Mouse (Mus musculus) CD4-positive, CD25-positive, alpha-beta regulatory T cell, adult 2 months (primary cell): ENCODE results near the gene Smim24.

Experiments used
- DNase-seq: peaks from one replicate; pipeline ENCODE4 v3.0.0-alpha.2; 2012; ENCODE audit warnings: low read depth, low spot score

The Smim24 gene

DNA sequence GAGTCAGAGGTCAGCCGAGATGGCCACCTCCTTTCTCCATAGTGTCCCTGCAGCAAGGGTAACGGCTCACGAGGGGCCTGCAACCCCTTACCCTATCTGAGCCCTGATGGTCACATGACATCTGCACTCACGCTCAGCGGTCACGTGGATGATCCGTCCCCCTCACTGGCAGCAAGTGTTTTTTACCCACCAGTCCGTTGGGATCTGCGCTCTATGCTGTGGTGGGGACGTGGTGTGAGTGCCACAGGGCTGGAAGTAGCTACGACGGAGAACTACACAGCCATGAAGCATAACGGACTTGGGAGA, 15.5 kb downstream of the Smim24 start:
- DNase-seq, result no peak

DNA sequence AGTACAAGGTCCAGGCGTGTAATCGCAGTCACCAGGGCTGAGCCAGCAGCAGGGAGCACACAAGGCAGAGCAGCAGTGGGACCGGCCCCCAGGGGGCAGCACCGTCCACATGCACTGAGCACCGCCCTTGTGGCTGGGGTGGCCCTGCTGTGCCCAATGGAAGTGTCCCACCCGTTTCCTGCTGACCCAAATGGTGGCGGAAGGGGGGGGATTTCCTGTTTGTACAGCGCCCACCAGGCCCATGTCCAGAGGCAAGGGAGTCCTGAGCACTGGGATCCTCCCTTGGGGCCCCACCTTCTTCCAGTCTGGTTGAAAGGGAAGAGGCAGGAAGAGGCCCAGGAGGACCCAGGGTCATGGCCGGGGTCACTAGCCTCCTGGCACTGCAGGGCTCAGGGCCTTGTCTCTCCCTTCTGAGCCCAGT, 16.0 kb downstream of the Smim24 start:
- peak; percentile 89 for DNase-seq

DNA sequence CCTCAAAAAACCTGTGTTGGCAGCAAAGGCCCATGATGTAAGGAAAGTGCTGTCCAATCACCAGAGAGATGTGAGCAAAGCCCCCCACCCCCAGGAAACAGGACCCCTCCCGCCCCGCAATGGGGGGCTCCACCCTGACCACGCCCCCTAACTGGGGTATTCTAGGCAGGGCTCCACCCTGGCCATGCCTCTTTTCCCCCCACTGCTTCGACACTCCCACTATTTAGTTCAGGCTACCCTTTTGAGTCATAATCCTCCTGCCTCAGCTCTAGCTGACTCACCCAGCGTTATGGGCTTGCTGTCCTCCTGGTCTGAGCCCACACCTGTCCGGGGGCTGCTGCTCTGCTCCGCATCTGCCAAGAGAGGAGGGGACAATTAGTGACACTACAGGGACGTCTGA, 16.5 kb downstream of the Smim24 start:
- DNase-seq, result no peak

GRCm38 (mm10) chr10:81410350-81410749, 17.5 kb downstream of the Smim24 start:
- DNase-seq, result no peak

- no peak for DNase-seq
Observed at GRCm38 (mm10) chr10:81410981-81411380, 18.1 kb downstream of the Smim24 start.

DNA sequence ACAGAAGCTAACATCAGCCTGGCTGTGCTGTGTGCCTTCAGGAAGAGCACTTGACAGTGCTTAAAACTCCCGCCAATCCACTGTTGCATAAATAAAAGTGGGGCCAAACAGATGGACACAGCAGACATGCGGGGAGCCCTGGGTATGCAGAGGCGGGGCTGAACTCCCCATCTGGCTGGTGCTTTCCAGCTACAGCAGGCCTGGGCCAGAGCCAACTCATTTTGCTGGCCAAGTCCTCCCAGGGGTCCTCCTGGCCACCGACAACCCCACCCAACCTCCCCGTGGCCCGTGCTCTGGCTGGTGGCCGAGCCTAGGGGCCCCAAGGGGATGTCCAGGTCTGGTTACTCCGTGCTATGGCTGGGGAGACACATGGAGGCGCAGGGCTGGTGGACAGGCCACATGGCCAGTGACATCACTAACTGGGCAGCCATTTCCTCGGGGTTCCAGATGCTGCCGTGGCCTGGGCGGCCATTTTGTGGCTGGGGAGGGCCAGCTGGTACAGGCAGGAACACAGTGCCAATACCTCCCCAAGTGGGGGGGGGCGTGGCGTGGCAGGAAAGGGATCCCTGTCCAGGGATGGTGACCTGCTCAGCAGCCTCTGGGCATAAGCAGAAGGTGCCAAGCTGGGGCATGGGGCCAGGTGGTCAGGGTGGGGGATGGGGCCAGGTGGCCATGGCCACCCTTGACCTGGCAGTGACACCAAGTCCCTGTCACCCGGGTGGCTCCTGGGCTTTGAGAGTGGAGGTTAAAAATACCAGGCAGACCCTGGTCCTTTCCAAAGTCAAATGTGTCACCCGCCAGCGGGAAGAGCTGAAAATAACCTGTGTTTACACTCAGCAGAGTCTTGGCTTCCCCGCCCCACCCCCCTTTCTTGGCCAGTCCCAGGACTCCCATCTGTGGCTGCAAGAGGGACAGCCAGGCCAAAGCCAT, 18.9 kb downstream of the Smim24 start:
- no peak for DNase-seq

DNA sequence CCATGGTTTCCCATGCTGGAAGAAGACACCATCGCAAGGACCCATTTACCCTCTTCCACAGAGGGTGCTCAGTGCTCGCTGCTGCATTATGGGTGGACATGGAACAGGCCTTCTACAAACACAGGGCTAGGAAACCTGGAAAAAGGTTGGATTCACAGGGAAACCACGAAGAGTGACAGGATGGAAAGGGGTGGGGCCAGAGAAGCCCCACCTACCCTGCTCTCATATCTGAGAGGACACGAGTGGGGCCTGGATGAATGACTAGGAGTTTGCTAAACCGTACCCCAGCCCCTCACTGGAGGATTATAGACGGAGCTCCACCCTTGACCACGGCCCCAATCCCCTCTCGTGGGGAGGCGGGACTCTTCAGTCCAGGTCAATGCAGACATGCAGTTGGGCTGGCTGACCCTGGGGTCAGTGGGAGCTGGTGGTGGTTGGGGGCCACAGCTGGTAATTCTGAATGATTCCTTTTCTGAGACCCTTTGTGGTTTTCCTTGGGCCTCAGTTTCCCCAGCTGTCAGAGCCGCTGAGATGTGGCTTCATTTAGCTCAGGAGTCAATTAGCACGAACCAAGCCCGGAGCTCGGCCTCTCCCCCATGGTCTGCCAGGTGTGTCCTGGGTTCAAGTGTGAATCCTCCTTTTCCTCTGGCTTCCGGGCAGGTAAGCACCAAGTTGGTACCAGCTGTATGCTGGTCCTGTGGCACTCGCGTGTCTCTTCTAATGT, 19.9 kb downstream of the Smim24 start:
- DNase-seq, result no peak

GRCm38 (mm10) chr10:81413310-81414261, 20.7 kb downstream of the Smim24 start:
- no peak for DNase-seq

DNA sequence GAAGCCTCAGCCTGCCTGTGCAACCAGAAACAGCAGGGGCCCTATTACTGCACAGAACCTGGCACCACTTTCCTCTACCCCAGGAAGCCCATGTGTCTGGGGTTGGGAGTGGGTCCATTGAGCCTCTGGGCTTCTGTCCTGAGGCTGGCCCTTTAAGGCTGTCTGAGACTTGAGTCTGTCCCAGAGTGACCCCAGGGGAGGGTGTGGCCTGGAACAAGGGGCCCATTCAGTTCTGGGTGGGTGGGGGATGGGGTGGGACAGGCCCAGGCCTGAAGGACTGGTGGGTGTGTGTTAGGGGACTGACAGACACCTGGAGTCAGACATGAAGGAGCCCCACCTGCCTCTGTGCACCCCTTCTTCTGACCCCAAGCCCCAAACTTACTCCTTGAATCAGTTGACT, 21.8 kb downstream of the Smim24 start:
- DNase-seq, result no peak

DNA sequence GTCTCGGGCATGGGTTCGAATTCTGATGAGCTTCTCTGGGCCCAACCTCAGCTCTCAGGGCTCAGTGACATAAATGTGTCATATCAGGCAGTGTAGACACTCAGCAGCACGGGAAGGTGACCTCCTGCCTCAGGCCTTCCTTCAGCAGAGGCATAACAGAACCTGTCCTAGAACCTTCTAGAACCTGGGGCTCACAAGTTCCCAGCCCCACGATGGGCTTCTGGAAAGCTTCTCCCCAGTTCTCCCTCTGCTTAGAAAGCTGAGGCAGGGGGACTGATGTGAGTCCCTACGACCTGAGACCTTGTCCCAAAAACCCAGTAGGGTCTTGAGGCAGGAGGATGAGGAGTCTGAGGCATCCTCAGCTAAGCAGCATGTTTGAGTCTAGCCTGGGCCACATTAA, 22.3 kb downstream of the Smim24 start:
- DNase-seq, result no peak

DNA sequence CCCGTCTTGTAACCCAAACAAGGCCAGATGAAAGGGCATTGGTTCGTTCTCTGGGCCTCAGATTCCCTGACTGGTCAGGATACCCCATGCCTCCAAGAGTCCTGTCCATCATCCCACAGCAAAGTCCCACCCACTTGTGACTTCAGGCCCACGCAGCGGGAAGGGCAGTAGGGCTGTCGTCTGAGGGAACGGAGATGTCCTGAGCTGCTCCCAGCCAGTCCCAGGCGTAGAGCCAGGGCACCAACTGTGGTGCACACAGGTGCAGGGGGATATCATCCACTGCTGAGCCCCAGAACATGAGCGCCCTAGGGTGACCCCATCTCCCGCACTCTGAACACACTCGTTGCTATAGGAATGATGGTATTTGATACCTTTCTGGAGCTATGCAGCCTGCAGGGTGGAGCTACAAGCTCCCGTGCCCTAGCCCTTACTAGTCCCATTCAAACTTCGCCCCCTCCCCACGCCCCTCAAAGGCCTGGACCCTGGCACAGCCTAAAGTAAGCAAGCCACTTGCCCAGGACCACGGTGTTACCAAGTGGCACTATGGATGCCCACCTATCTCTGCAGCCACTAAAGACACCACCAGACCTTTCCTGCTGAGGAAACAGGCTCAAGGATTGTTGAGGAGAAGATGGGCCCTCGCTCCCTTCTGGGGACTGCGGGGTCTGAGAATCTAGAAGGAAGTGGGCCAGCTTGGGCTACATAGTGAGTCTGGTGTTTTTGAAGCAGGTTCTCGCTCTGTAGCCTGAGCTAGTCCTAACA, 22.9 kb downstream of the Smim24 start:
- DNase-seq, result no peak

DNA sequence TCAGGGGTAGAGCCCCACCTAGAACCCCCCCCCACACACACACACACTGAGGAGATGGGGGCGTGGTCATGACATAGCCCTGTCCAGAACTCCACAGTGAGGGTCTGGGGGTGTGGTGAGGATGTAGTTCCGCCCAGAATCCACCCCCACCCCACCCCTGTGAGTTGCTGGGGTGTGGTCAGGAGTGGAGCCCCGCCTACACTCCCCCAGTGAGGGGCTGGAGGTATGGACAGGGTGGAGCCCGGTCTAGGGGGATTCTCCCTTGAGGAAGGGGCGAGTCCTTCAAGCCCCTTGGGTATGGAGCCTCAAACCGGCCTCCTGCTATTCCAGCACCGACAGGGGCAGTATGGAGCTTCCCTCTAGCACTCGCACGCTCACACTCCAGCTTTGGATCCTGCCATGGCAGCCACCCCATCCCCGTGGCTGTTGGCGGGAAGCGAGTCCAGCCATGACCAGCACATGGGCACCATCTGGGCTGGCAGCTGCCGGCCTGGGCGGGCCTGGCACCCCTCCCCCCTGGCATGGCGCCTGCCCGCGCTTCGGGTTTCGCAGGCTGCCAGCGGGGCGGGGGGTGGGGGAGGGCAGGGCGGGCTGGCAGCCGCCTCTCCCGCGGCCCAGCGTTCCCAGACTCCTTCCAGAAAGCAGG, 23.9 kb downstream of the Smim24 start:
- DNase-seq, result no peak

GRCm38 (mm10) chr10:81417227-81418215, 24.7 kb downstream of the Smim24 start:
- DNase-seq, result no peak

GRCm38 (mm10) chr10:81418216-81419070, 25.6 kb downstream of the Smim24 start:
- no peak for DNase-seq

DNA sequence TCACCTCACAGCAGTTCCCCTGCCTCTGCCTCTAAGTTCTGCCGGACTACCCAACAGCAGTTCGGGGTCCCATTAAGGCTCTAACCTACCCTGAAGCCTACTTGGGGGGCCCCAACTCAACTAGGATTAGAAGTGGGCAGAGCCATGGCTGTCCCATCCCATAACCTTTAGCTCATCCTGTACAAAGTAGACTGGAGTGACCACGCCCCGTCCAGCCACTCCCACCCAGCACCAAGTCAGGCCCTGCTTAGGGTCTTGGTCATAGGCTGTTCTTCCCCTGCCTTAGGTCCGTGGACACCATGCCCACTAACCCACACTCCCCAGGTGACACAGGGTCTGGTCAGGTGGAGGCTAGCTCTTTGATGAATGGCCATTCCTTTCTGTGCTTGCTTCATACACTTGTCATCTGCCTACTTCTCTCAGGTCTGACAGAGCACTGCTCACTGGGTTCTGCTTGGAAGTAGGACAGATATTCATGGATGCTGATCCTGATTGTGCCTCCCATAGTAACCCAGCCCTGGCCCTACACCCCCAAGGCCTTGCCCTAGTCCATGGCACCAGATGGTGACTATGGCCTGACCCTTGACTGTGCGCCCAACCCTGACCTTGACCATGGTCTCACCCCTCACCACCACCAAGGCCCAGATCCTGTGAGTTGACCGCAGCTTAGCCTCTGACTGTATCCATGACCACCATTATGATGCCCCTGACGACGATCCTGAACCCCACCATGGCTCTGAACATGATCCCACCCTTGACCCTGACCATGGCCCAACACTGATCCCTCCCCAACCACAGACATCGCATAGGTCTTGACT, 26.5 kb downstream of the Smim24 start:
- no peak for DNase-seq

- no peak for DNase-seq
Observed at GRCm38 (mm10) chr10:81420191-81420767, 27.4 kb downstream of the Smim24 start.
